Mouse (Mus musculus) bone marrow macrophage, adult 2 months (primary cell): ENCODE results near the gene Gm527. TPM values are rescaled to one million over a fixed set of nuclear protein-coding genes. Genes with fewer than 3 reads are reported as not detected.

Experiments
- H3K27ac ChIP-seq: 2 replicates; pipeline ENCODE4 v1.5.1; 2012; ENCODE audit warnings: low read depth, low read length; ENCODE audit not compliant: insufficient read depth
- H3K4me1 ChIP-seq: 2 replicates; pipeline ENCODE4 v1.6.1; 2012; ENCODE audit warnings: low read length; ENCODE audit not compliant: control insufficient read depth, insufficient read depth
- H3K4me3 ChIP-seq: 2 replicates; pipeline ENCODE4 v1.5.1; 2012; ENCODE audit warnings: mild to moderate bottlenecking, low read length, moderate library complexity; ENCODE audit not compliant: insufficient read depth
- CTCF ChIP-seq: IDR thresholded peaks from 2 replicates; pipeline ENCODE4 v1.5.1; 2012; ENCODE audit warnings: low read depth, mild to moderate bottlenecking, low read length, moderate library complexity
- POLR2A ChIP-seq: IDR thresholded peaks from 2 replicates; pipeline ENCODE4 v1.6.1; 2012; ENCODE audit warnings: mild to moderate bottlenecking, low read depth, low read length, borderline replicate concordance
- polyA plus RNA-seq: library from polyadenylated mRNA; stranded (reverse); fragments of >200 nt; gene quantifications from 2 replicates; pipeline ENCODE4 v1.2.4, GENCODE M21; 2012; ENCODE audit not compliant: missing spikeins, insufficient read depth, insufficient read length

Gene Gm527
- polyA plus RNA-seq: 1.4 and 1.6 TPM in 2 replicates

DNA sequence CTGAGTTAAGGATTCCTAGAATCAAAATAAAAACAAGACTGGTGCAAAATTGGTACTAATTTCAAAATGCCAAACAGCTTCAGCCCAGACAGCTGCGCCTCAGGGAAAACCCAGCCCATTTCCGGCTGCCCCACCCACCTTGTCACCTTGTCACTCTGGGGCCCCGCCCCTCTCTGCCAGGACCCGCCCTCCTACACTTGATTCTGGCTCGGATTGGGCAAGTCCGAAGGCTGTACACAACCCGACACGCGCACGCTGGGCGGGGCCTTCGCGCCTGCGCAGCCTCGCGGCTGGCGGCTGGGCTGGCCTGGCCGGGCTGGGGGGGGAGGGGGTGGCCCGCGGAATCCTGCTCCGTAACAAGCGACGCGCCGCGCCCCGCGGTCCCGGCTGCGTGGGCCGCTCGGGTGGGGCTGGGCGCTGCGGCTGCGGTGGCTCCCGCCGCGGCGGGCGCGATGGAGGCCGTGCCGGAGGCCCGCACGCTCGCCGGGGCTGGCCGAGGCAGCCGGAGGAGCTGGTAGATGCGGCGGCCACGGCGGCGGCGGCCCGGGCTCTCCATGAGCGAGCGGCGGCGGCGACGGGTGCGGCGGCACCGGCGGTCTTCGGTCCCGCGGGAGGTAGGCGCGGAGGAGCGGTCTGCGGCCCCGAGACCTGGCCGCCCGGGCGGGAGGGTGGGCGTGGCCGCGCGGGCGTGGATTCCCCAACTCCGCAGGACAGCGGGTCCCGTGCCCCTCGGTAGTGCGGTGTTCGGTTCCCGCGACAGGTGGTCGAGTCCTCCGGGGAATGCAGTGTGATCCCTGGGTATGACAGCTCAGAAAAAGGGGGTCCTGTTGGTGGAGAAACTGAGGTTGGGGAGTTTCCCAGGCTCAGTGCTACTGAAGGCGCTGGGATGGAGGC lies at the start of gene Gm527:
Gene Gm527 (plus strand): TSS at position 329 of the 894 bp plus-strand sequence.
- no peak for TF ChIP-seq POLR2A
- TF ChIP-seq CTCF: no peak
- Histone ChIP-seq H3K27ac (no peak within 1 kb of the TSS), H3K4me3 (peak within 1 kb of the TSS; percentile 94), H3K4me1 (no peaks in the 10 kb centered on the region)

DNA sequence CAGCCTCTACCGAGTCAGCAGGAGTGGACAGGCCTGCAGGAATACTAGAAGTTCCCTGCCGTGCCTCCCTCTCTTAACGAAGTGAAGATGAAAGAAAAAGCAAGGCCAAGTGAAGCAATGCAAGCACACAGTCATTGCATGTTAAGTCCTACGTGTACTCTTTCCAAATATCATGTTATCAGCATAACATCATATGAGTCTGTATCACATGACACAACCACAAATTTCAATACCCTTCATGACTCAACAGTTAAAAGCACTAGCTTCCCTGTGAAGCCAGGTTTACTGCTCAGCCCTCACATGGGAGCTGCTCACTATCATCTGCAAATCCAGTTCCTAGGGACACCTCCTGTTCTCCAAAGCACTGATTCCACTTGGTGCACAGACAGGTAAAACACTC lies 46.6 kb upstream of the Gm527 start:
- peak overlapping the region; percentile 51; the same call in 1 of the 2 replicates for H3K27ac ChIP-seq
- no peak overlapping the region for H3K4me3 ChIP-seq
- peaks cover 16% of the 10 kb centered on the region for H3K4me1 ChIP-seq
- TF ChIP-seq CTCF (no peak), POLR2A (no peak)

DNA sequence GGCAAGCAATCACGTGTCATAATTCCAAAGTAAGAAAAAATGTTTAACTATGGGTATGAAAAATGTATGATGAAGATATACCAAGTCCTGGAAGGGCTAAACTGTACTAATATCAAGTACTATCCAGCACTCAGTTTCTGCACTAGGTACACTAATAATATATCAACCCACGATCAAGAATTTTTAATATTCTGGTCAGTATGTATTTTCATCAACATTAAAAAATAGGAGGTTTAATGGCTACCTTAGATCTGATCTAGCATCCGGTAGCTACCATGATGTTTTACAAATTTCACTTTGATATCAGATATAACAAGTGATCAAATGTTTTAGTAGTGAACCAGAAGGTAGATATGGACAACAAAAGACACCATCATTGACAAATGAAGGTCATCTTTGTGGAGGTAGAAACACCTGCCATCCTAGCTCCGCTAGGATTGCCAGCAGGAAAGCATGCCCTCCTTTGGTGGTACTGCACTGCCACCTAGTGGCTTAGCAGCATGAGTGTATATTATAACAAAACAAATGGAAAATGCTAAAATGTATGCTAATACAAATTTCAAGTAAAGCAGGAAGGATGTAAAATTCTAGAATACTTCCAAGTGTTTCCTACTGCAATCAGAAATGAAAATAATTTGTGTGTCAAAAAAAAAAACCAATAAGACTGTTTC lies 20.5 kb upstream of the Gm527 start:
- TF ChIP-seq CTCF (peak; percentile 90), POLR2A (no peak)
- no peak overlapping the region for H3K4me3 ChIP-seq
- no peak overlapping the region for H3K27ac ChIP-seq
- H3K4me1 ChIP-seq: no peaks in the 10 kb centered on the region

DNA sequence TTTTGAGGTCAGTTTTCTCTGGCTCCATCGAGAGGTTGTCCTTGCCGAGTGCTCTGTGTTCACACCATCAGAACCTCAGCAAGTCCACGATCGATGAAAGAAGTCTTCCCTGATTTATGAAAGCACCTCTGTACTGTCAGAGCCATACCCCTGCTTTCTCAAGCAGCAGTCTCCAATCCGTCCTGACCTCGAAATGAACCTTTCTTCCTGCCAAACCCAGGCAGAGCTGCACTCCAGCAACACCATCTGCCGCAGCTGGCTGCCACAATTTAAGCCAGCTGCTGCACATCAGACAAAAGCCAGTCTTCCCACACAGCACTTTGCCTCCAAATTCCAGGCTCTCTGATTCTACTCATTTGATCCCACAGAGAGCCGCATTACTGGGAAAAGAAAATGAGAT lies 15.2 kb upstream of the Gm527 start:
- no peak overlapping the region for H3K4me3 ChIP-seq
- no peak for TF ChIP-seq CTCF
- TF ChIP-seq POLR2A: no peak
- H3K4me1 ChIP-seq: no peaks in the 10 kb centered on the region
- no peak overlapping the region for H3K27ac ChIP-seq

DNA sequence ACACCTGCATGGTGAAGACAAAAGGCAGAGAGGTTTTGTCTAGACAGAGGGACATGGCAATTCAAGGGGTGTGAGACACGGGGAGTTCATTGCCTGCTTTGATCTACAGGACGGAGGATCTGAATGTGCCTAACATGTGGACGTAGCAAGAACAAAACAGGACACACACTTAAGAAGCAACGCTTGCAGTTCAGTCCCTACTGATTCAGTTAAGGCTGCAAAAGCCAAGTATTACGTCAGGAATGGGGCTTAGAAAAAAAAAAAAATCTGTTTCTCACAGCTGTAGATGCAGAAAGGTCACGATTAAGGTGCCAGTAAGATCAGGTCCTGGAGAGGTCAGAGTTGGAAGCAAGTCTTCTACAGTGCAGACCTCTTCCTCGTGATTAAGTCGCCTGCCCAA lies 14.5 kb upstream of the Gm527 start:
- TF ChIP-seq POLR2A: no peak
- no peak for TF ChIP-seq CTCF
- no peaks in the 10 kb centered on the region for H3K4me1 ChIP-seq
- H3K4me3 ChIP-seq: no peak overlapping the region
- no peak overlapping the region for H3K27ac ChIP-seq

DNA sequence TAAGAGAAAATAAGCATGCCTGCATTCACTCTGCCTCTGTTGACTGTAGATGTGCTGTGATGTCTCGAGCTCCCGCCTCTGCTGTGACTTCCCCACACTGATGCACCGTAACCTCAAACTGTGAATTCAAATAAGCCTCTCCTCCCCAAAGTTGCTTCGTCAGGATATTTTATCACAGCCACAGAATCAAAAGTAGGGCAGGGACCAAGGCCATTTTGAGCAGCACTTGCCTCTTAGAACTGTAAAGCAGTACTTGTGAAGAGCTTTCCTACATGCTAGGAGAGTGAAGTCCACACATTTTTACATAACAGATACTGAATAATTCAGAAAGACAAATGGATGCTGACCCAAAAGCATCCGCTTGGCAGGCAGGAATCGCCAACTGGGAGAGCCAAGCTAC lies 4.7 kb upstream of the Gm527 start:
- Histone ChIP-seq H3K4me3 (no peak overlapping the region), H3K4me1 (no peaks in the 10 kb centered on the region), H3K27ac (no peak overlapping the region)
- TF ChIP-seq POLR2A (no peak), CTCF (no peak)

DNA sequence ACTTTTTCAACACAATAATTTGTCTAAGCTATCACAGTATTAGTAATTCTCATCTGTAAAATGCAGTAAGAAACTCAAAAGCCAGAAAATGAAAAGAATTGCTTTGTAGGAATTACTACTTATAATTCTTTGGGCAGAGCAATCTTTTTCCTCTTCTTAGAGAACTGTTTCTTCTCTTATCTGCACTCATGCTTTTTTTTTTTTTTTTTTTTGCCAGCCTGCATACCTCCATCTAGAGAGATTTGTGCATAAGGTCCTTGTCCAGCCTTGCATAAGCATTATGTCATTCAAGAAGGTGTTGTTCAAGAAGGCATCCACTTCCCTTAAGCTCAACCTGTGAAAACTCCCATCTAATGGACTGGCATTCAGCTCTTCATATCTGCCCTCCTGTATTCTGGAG lies 971 bp upstream of the Gm527 start:
- TF ChIP-seq CTCF (no peak), POLR2A (no peak)
- no peaks in the 10 kb centered on the region for H3K4me1 ChIP-seq
- no peak overlapping the region for H3K4me3 ChIP-seq
- H3K27ac ChIP-seq: no peak overlapping the region

DNA sequence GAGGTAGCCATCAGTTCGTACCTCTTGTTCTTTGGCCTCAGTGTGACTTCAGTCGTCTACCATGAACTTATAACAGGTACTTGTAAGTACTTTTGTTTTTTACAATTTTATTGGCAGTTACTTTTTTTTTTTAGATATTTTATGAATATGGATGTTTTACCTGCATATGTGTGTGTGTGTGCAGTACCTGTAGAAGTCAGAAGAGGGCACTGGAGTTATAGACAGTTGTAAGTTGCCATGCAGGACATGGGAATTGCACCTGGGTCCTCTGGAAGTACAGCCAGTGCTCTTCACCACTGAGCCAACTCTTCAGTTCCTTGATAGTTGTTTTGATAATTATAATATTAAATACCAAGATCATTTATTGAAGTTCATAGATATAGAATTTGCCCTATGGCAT lies 19.8 kb downstream of the Gm527 start:
- Histone ChIP-seq H3K4me1 (peaks cover 5% of the 10 kb centered on the region), H3K27ac (no peak overlapping the region), H3K4me3 (no peak overlapping the region)
- TF ChIP-seq POLR2A (no peak), CTCF (no peak)

DNA sequence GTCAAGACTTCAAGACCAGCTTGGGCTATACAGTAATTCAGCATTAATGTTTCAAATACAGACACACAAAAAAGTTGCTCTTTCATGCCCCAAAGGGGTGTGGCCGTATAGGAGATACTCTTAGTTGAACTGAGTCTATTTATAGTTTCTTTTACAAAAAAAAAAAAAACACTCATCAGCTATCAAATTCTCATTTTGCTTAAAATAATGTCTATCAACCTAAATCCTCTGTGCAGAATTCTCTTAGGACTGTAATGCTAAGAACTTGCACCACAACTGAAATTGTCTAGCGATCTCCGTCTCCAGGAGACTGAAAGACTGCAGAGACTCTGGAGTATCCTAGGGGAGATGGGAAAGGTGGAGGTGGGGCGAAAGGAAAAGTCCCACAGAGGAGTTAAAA lies 46.9 kb downstream of the Gm527 start:
- Histone ChIP-seq H3K4me3 (peak overlapping the region; percentile 84), H3K27ac (no peak overlapping the region), H3K4me1 (peaks cover 10% of the 10 kb centered on the region)
- TF ChIP-seq POLR2A (no peak), CTCF (no peak)

DNA sequence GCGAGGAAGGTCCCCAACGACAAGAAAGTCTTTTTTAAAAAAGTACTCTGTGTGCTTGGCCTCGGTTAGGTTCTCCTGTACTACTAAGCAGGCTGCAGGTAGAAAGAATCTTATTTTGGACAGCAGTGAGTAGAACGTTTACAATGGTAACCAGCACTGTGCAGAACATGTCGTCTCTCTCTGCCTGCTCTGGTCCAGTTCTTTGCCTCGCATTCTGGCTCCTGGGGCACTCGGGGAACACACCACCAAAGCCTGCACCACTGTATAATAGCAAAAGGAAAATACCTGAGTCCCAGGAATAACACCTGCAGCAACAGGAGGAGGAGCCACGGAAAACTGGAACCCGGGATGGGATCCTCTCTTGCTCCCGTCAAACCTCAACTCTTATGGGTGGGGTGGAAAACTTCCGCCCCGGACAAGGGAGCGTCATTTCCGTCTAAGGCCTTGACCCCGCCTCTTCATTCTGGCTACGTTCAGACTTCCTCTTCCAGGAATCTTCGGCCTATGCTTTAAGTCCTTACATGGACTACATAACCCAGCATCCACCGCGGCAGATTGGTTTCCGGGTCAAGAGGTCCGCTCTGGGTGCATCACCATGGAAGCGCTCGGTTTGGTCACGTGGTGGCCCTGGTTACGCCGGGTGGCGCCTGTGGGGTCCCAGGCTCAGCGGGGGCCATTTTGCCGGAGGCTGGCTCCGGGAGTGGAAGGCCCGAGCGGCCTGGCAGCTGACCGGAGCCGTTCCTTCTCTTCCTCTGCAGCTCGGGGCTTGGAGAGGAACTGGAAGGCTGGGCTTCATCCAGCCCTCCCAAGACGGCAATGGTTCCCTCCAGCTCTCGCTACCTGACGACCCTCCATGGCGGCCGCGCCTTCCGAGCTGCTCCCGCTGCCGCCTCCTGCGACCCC lies 47.7 kb downstream of the Gm527 start, which contains the start of the genes Klhl28 and Togaram1:
Gene Klhl28 (minus strand): TSS at position 411 of the 903 bp plus-strand sequence.
Gene Togaram1 (plus strand): TSS at position 681 of the 903 bp plus-strand sequence.
- Histone ChIP-seq H3K27ac (peak within 1 kb of the TSS; percentile 72), H3K4me1 (peaks cover 10% of the 10 kb centered on the region), H3K4me3 (peak within 1 kb of the TSS; percentile 99)
- TF ChIP-seq CTCF: no peak
- TF ChIP-seq POLR2A: peak; percentile 81
